Mouse (Mus musculus): Measurements from ENCODE around the gene Abcb5.

- TF ChIP-seq RAD21 (IDR thresholded peaks at IDR 0.05; ENCODE audit: low read depth, low read length) (peak; percentile 73), CTCF (IDR thresholded peaks at IDR 0.05 in 2 of 3, conservative IDR thresholded peaks at IDR 0.05 in 1 of 3; ENCODE audit: control insufficient read depth in 1 of 3, insufficient read depth in 1 of 3, low read depth in 2 of 3, low read length in 3 of 3, poor library complexity in 1 of 3, severe bottlenecking in 1 of 3) (peak in 2 of 3 experiments; percentile 43 to 62; a peak in 3 of 6 replicates), E2F4 (IDR thresholded peaks at IDR 0.05; ENCODE audit: borderline replicate concordance, low read depth, low read length) (no peak), MAX (IDR thresholded peaks at IDR 0.05; ENCODE audit: low read length) (no peak), POLR2A (IDR thresholded peaks at IDR 0.05; ENCODE audit: control insufficient read depth in 1 of 2, insufficient read depth in 1 of 2, low read depth in 1 of 2, low read length in 2 of 2, poor library complexity in 1 of 2) (no peak), POLR2AphosphoS2 (IDR thresholded peaks at IDR 0.05; ENCODE audit: low read length) (no peak), ZC3H11A (IDR thresholded peaks at IDR 0.05; ENCODE audit: low read depth, low read length) (peak; percentile 59), GATA1 (IDR thresholded peaks at IDR 0.05; ENCODE audit: low read depth, low read length) (no peak), NRF1 (IDR thresholded peaks at IDR 0.05; ENCODE audit: insufficient read depth, low read depth, low read length, poor library complexity, severe bottlenecking) (no peak), SIN3A (IDR thresholded peaks at IDR 0.05; ENCODE audit: low read length) (no peak)
Observed at GRCm38 (mm10) chr12:118930386-118931318, 35.6 kb downstream of the Abcb5 start.
